Mouse (Mus musculus) megakaryocyte, adult 5-6 weeks (primary cell): Measurements from ENCODE around the gene Snrpb2. TPM values are rescaled to one million over a fixed set of nuclear protein-coding genes. Genes with fewer than 3 reads are reported as not detected.
A peak's percentile ranks its signal among the peaks of the same experiment; 100 is the strongest.

Experiments used
- ATAC-seq: 2 replicates; pipeline ENCODE4 v1.8.0; 2016; ENCODE audit warnings: mild to moderate bottlenecking, inconsistent platforms; ENCODE audit not compliant: poor library complexity, severe bottlenecking
- total RNA-seq, 2 experiments: library from RNA; stranded (forward) in 1 of 2; stranded (reverse) in 1 of 2; fragments of 153-499, 151-499 nt in 1 of 2; fragments of 221-1000, 200-1000 nt in 1 of 2; gene quantifications; 2 replicates each; pipeline versions ENCODE4 v1.2.3 to v1.2.4; 2015 to 2017

Snrpb2 gene
- total RNA-seq (2015) = 114 and 133 TPM in 2 replicates
- 116 and 145 TPM in 2 replicates for total RNA-seq (2017)

DNA sequence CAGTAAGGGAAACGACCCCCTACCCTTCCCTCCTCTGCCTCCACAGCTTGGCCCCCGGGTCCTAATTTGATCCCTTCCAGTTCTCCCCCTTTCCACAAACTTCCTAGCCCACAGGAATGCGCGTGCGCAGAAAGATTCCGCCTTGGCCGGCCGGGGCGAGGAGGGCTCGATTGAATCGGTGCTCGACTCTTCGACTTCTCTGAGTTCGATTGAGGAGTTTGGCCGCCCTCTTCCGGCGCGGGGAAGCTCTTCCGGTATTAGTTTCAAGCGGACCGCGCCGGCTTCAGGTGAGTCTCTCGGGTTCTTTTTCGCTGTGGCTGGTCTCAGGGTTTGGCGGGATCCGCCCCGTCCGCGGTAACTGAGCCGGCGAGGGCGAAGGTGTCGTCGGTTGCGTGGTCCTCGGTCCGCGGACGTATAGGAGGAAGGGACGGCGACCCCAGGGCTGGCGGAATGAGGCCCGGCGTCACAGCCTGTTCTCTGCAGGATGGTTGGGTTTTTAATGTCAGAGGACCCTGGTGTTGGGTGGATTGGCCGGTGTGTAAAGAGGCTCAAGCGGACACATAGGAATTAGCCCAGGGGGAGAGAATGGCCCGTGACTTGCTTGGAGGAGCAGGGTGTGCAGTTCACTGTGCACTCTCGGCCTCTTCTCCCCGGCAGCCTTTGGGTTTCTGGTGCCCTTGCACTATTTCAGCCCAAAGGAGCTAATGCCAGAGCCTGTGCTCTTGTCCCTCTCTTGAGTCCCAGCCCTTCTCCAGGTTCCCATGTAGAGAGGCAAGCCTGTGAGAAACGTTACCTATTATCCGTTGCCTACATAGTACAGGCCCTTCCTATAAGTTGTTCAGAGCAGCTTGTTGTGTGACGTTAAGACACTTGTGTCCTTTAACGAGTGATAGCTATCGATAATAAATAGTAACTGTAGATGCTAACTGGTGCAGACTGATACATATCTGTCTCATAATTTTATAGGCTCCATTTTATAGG is at the start of gene Snrpb2:
Gene Snrpb2 (plus strand): TSS at position 228 of the 981 bp plus-strand sequence.
- peak; percentile 99 for ATAC-seq

DNA sequence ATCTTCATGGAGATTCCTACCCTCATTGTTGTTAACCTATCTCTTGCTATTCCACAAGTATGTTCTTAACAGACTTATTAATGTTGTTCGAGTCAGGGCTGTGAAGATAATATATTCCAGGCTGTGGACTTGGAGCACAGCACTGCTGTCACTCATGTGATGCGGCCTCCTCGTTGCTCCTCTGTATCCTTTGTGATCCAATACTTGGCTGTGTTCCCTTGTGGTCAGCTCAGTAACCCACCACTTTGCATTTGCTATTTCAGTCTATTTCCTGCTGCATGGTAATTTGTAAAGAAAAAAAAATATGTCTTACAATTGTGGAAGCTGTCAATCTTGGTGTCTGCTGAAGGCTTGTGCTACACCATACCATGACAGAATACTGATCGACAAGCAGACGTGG is 49.8 kb upstream of the Snrpb2 start:
- no peak for ATAC-seq

DNA sequence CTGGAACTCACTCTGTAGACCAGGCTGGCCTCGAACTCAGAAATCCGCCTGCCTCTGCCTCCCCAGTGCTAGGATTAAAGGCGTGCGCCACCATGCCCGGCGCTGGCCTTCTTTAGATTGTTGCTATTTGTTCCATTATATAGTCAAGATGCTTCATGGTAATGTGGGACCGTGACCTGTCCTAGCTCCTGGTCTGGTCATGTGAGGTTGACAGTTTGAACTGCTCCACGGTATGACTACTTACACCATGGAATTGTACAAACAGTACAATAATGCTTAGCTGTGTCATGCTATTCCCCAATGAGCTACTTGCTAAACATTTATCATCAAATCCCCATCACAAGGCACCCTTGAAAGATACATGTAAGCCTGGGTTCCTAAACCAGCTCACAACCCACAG is 44.8 kb upstream of the Snrpb2 start:
- no peak for ATAC-seq

DNA sequence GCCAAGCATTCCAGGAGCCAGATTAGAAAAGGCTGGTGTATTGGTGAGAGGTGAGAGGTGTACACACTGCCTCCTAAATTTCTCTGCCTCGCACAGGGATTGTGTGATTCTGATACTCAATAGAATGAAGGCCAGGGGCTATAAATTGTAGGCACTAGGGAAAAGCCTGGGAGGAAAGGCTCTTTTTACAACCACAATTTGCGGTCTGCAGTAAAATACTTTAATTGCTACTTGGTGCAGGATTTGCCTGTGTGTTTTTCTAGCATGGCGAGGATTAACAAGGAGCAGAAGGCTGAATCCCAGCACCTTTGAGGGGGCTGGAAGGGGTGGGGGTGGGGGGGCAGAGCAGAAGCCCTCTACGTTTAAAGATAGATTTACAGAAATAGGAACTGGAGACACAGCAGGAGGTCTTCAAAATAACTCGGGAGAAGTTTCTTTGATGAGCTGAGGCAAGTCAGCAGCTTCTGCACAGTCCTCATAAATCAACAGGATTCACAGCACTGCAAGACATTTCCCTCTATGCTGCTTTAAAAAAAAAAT is 44.2 kb upstream of the Snrpb2 start:
- no peak for ATAC-seq

DNA sequence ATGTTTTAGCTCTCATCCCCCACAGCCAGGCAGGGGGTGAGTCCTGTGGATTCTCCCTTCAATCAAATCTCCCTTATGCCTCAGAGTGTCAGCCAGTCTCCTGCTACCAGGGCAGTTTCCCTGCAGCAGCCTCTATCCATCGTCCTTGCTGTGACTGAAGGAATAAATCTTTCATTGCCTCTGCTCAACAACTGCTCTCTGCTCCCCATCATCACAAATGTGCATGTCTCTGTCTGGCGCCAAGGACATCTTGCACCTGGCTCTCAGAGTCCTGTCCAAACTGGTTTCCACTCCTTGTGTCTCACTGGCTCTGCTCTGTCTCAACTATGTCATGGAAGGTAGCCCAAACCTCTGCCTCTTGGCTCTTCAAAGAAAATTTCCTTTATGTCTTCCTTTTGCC is 43.1 kb upstream of the Snrpb2 start:
- ATAC-seq = no peak

DNA sequence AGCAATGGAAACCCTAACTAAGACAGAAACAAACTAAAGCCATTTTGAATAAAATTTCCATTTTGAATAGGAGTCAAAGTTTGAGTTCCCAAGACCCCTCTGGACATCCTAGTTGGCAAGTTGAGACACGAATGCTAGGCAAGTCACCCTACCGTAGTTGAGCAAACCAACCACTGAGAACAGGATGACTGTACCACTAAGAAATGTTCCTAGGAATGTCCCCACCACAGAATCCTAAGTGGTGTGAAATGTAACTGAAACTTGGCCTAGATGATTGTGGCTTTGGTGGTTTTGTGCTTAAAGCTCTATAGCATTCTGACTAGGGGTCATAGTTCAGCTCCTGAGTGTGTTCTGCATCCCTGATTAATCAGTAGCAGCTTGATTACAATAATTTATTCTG is 39.5 kb upstream of the Snrpb2 start:
- no peak for ATAC-seq

DNA sequence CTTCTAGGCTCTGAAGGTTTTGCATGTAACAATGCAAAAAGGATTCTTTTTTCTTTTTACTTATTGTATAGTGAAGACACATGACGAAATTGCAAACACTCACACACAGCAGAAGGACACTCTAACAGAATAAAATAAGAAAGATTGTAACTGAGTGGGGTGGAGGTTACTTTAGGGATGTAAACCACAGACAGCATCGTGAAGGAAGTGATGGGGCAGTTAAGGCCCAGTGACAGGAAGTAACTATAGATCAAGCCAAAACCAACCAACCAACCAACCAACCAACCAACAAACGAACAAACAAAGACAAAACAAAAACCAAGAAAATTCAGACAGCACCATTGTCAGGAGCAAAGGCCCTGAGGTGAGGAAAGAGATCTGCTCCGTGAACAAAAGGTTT is 38.6 kb upstream of the Snrpb2 start:
- no peak for ATAC-seq

DNA sequence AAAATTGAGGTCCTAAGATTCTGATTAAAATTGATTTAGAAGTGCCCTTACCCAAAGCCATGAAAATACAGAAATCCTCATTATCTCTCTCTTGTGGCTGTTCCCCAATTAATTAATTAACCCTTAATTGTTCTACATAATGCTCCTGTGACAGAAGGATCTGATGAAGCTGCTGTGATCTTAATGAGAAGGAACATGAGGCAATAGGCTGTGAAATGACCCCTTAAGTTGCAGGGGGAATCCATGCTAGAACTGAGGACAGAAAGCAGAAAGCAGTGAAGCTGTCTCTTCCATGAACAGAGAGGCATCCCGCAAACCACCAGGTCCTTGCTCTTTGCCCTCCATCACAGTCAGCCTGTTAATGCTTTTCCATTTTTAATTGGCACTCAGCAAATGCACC is 31.6 kb upstream of the Snrpb2 start:
- no peak for ATAC-seq

DNA sequence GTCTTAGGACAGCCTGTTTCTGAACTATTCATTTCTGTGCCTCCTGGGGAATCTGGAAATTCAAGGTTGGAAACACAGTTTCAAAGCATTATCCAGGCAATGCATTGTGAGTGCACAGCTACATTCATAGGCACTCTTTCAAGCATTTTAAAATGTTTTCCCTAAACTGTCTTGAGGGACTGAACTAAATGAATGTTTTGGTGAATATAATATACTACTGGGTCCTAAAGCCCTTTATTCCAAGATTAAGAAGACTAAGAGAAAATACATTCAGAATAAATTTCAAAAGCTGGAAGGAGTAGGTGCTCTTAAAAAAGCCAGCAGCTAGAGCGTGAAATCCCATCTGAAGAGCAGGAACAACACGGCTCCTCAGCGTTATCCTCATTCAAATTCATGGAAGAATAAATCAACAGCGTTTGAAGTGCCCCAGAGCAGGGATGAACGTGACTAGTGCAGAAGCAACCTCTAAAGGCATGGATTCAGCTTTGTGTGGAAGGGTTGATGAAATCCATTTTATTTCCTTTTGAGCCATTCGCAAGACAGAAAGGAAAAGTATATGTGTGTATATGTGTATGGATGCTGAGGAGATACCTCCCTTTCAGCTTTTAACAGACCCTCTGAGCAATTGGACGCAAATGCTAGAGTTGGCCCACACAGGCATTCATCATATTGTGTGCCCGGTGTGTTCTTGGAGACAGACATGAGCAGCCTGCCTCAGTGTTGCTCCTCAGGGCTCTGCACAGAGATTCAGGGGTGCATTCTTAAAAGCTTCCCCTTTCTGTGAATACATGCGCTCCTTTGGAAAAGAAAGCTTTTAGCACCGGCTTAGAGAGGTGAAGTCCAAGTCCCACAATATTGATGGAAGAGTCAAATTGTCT is 30.2 kb upstream of the Snrpb2 start:
- ATAC-seq = no peak

DNA sequence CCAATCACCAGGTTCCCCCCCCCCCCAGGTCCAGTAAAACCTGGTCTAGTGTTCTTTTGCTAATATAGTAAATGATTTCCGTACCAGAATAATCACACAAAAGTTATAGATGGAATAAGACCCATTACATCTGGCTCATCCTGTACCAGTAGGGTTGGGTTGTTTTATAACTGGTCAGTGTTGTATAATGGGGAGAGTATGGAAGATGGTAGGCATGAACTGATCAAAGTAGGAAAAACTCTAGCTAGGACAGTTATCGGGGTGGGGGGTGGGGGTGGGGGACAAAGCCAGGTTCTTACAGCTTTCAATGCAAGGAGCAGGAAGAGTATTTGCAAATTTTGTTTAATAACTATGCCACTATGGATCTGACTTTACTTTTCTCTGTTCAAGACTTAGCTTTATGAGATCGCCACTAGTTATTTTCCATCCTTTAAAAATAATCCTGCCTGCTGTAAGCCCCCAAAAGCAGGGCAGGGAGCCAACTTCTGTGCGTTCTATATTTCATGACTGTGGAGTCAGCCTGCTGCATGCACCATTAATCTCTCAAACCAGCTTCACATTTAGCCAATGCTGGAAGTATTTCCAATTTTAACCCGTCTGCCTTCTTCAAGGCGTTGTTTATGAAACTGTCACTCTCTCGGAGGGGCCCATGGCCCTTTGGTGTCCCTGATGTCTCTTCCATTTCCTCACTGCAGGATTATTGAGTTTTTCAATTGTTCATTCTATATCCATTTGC is 28.3 kb upstream of the Snrpb2 start:
- no peak for ATAC-seq

DNA sequence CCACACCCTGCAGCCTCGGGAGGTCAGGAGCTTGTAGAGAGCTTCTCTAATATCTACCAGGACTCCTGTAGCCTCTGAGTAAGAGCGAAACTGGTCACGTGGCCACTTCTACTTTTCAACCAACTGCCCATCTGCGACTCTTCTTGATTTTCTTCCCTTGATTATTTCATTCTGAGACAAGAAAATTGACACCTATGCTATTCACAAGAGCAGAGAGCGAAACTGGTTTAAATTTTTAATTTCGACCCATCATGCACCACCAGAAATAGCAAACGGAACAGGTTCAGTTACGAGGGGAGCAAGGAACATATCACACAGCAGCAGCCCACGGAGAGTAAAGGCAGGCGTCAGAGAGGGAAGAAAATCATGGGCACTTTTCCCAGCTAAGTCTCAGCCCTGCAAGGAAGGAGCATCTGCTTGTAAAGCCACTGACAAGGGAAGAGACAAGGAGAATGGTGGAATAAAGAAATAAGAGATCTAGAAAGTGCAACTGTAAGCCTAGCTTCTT is 27.7 kb upstream of the Snrpb2 start:
- ATAC-seq = peak; percentile 62

DNA sequence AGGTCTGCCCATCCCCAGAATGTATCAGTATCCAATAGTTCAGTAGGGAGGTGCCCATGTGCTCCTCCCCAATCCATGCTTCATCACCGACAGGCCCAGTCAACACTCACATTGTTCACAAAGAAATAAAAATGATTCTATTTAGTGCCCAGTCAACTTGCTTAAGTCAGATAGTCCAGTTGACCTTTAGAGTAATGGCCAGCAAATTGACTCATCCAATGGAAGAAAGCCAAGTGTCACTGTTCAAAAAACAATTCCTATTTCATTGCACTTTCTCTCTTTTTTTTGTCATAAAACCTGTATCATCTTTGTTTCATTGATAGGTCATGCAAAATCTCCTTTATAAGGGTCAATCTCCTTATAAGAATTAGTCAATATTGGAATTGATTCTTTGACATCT is 21.2 kb upstream of the Snrpb2 start:
- ATAC-seq = no peak

DNA sequence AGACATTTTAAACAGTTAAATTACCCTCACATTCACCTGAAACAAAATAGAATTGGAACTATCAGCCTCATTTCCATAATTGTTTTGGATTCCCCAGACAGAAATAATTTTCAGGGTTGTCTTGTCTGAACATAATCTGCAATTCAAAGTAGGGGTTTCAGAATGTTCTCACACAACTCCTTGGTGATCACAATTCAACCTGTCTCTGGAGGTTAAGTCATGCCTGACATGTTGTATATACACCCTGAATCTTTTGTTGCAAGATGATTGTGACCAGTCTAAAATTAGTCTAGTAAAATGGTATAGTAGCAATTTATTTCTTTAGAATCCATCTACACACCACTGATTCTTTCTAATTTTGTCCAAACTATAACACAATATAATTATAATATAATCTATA is 7.6 kb upstream of the Snrpb2 start:
- no peak for ATAC-seq

DNA sequence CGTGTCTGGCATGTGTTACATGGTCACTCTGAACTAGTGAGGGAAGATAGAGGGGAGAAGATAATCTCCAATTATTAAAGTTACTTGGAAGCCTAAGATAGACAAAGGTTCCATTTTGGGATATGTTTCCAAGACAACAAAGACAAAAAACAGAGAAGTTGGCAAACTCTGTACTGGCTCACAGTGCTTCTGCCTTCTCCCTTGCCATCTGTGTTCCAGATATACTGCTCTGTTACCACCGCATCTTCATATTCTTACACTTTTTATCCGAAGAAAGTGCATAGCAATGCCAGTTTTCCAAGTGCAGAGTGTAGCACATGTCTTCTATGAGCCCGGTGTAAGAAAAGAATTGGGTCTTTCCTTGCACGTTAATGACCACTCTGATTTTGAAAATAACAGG is 6.1 kb upstream of the Snrpb2 start:
- no peak for ATAC-seq

DNA sequence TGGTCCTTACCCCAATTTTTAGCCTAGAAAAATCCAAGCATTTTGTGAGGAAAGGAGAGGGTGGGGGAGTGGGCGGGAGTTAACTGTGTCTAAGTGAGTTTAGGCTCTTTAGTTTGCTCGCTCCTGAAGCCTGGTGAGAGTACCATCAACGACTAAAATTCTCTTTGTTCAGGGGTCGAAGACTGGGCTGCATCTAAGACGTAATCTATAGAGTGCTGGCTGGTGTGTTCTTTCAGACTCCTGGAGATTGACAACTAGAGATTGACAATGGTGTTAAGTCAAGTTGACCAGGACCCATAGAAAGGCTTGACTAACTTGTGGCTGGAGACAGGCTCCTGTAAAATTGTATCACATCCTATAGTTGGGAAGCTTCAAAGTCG is 417 bp upstream of the Snrpb2 start:
- no peak; the same call in 1 of the 2 replicates for ATAC-seq

DNA sequence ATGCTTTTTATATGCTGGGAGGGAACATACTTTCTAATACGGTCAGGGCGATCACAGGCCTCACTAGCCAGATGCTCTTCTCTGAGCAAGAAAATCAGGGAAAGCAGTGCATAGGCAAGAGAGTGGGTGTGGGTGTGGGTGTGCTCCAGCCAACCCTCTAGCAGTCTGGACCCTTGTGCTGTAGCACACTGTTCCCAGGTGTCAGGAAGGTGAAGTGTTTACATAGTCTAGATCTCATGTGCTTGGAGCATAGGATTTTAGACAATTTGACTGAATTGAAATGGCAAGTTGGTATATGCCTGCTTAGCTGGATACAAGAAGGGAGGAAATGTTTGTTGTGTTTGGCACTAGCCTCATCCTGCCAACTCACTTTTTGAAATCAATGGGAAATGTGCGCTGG is 3.1 kb downstream of the Snrpb2 start:
- no peak for ATAC-seq

DNA sequence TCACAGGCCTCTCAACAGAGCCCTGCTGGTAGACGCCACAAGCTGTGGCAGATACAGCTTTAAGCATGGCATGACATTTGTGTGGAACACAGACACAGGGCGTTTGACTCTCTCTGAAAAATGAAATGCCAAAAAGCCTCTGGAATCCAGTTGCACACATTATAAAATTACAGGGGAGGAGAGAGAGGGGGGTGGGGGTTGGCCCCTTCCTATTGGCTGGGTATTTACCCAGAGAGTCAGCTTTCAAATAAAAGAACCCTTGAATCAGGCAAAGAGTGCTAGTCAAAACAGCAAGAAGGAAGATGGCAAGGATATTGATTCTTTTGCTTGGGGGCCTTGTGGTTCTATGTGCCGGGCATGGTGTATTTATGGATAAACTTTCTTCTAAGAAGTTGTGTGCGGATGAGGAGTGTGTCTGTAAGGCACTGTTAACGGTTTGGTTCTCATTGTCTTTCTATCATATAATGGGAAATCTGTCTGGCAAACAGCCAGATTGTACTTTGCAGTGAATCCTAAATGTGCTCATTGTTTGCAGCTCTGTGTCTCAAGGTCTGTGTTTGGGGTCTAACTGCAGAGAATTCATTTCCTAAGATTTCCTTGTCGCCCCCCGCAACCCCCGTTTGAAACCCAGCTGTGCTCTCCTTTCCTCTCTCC is 15.5 kb downstream of the Snrpb2 start, which contains the start of gene Otor:
Gene Otor (plus strand): TSS at position 276 of the 654 bp plus-strand sequence.
- ATAC-seq = no peak

DNA sequence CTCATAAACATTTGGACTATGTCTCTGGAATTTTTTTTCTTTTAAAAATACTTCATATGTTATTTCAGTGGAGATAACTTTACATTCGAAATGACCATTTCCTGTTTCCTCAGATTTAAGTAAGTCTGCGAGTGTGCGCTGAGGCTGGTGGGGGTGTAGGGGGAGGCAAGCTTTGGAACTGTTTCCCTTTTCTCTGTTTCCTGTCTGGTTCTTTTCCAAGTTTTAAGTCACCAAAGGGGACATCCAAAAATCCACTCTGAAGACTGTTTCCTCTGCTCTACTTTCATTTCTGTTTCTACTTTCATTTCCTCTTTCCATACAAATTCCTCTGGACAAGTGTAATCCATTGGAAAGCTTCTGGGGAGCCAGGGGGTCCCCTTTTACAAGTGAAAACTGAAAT is 18.9 kb downstream of the Snrpb2 start:
- peak; percentile 88 for ATAC-seq

DNA sequence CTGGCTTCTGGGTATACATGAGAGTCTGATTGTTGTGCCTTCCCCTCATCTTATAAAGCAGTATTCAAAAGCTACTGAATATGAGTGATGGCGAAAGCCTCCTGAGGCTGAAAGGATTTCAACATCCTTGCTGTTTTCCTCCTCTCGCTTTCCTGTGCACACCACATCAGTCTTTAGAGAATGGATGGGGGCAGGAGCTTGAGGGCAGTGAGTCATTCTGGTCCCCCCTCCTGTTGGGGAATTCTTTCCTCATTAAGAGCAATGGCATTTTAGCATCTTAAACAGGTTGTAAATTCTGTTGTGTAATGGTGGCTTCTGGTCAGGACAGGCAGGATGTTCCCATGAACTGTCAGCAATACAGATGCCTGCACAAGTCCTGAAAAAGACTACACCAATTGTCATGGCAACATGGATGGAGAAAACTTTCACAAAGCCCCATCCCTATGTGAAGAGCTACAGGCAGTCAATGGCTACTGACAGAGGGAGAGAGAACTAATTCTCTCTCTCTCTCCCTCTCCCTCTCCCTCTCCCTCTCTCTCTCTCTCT is 22.1 kb downstream of the Snrpb2 start:
- ATAC-seq = no peak

DNA sequence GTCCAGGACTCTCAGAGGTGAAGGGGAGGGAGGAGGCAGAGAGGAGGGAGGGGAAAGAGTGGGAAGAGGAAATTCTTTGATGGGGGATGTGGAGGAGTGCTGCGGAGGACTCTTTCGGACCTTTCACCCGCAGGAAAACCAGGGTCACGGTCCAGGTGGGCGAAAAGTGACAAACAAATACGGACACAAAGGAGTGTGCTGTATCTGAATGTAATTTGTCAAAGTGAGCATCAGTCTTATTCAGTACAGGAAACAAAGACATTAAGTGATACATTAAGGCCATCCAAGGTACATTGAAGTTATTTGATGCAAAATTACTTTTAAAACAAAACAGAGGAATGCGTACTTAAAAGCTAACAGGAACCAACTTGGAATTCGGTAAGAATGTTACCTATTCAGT is 27.0 kb downstream of the Snrpb2 start:
- no peak for ATAC-seq
